Mouse (Mus musculus) intestine, postnatal 0 days (tissue): Measurements from ENCODE around the gene Adh6a. TPM values are rescaled to one million over a fixed set of nuclear protein-coding genes. Genes with fewer than 3 reads are reported as not detected.
"Not testable (repeated sequence)": the region's sequence is repeated elsewhere in the genome, so short reads cannot be mapped to it uniquely, and the experiment has no call there.

Experiments
- ATAC-seq: fragments of 200-750 bp; cut with Nextera tagmentation; 2 replicates; pipeline ENCODE4 v1.8.0; 2017; ENCODE audit warnings: mild to moderate bottlenecking, moderate TSS enrichment, moderate library complexity
- H3K27ac ChIP-seq: fragments of 300-500 bp; sonication (generic); 2 replicates; pipeline ENCODE4 v1.5.1; 2014; ENCODE audit warnings: mild to moderate bottlenecking, low read depth, low read length, moderate library complexity
- H3K27me3 ChIP-seq: fragments of 300-500 bp; sonication (generic); replicated peaks from 2 replicates; pipeline ENCODE4 v1.6.1; 2014; ENCODE audit warnings: low read length, mixed read lengths; ENCODE audit not compliant: control insufficient read depth, insufficient read depth
- H3K36me3 ChIP-seq: fragments of 300-500 bp; sonication (generic); 2 replicates; pipeline ENCODE4 v1.6.1; 2014; ENCODE audit warnings: mild to moderate bottlenecking, moderate library complexity; ENCODE audit not compliant: control insufficient read depth, insufficient read depth
- H3K4me1 ChIP-seq: fragments of 300-500 bp; sonication (generic); replicated peaks from 2 replicates; pipeline ENCODE4 v1.6.1; 2014; ENCODE audit warnings: antibody characterized with exemption, low read length, mixed read lengths; ENCODE audit not compliant: control insufficient read depth, insufficient read depth
- H3K4me2 ChIP-seq: fragments of 300-500 bp; sonication (generic); replicated peaks from 2 replicates; pipeline ENCODE4 v1.6.1; 2014; ENCODE audit warnings: low read depth, mild to moderate bottlenecking, moderate library complexity
- H3K4me3 ChIP-seq: fragments of 300-500 bp; sonication (generic); 2 replicates; pipeline ENCODE4 v1.5.1; 2014; ENCODE audit warnings: low read depth, low read length
- H3K9ac ChIP-seq: fragments of 300-500 bp; sonication (generic); 2 replicates; pipeline ENCODE4 v1.6.1; 2014; ENCODE audit warnings: mild to moderate bottlenecking, low read depth, low read length
- H3K9me3 ChIP-seq: fragments of 300-500 bp; sonication (generic); 2 replicates; pipeline ENCODE4 v1.6.1; 2016; ENCODE audit warnings: mixed run types; ENCODE audit not compliant: control insufficient read depth
- CTCF ChIP-seq: sonication (generic); IDR thresholded peaks from 2 replicates; pipeline ENCODE4 v1.5.1; 2016; ENCODE audit warnings: low read depth, mild to moderate bottlenecking, control low read depth, antibody characterized with exemption, moderate library complexity
- WGBS: fragments of 180-500 bp; shearing (Covaris S2); extraction: QIAGEN DNeasy Blood & Tissue Kit; methylation state at CpG from one replicate; pipeline ENCODE4 v1.1.7; 2014; 5-methylcytosine and 5-hydroxymethylcytosine counted together
- polyA plus RNA-seq: library from polyadenylated mRNA; unstranded; fragments of >200 nt; fragmentation: Nextera tagmentation; extraction: Ambion mirVana; gene quantifications from 2 replicates; pipeline ENCODE4 v1.2.1, GENCODE M21; 2015

Adh6a gene
- polyA plus RNA-seq, 1 experiment from 2014 or later, result 6.1 TPM

DNA sequence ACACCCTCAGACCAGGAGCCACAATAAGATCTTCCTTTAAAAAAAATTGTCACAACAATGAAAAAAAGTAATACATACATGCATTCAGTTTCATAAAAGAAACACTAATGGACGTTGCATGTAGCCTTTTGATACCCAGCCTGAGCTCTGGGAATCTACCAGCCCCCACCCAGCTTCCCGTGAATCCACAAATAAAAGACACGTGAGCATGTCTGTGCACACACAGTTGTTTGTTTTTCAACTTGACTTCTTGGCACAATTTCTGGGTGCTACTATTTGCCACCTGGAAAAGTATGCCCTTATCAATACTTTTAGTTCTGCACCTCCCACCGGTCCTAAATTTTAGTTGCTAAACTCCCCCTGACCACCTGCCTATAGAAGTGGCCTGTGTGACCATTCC is 47.6 kb downstream of the Adh6a start:
- no peak overlapping the region for H3K9ac ChIP-seq
- no peak overlapping the region for H3K4me2 ChIP-seq
- H3K27me3 ChIP-seq, result no peaks in the 10 kb centered on the region
- no peaks in the 10 kb centered on the region for H3K36me3 ChIP-seq
- 71% methylated on average over 4 of the region's 4 CpGs for WGBS
- H3K27ac ChIP-seq, result no peak overlapping the region
- H3K9me3 ChIP-seq, result no peaks in the 10 kb centered on the region
- no peaks in the 10 kb centered on the region for H3K4me1 ChIP-seq
- no peak overlapping the region for H3K4me3 ChIP-seq
- no peak for ATAC-seq
- no peak for TF ChIP-seq CTCF

DNA sequence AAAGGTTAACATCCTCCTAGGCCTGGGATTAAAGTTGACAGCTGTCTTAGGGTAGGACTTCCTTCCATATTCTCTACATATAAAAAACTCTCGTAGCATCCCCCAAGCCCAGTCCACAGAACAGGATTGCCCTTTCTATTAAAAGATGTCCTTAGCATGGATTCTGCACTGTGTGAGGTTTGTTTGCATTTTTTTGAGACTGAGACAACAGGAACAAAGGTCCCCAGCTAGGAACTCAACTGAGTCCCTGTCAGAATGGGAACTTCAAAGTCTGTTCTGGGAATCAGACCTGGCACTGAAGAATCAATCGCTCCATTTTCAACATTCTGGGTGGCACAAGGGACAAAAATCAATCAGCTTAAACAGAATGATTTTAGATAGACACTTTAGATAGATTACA is 49.8 kb downstream of the Adh6a start:
- no peak overlapping the region for H3K4me3 ChIP-seq
- H3K9me3 ChIP-seq, result no peaks in the 10 kb centered on the region
- TF ChIP-seq CTCF, result no peak
- no peaks in the 10 kb centered on the region for H3K36me3 ChIP-seq
- H3K4me1 ChIP-seq, result no peaks in the 10 kb centered on the region
- no peaks in the 10 kb centered on the region for H3K27me3 ChIP-seq
- ATAC-seq, result no peak
- H3K9ac ChIP-seq, result no peak overlapping the region
- no peak overlapping the region for H3K4me2 ChIP-seq
- H3K27ac ChIP-seq, result no peak overlapping the region
- WGBS, result 89% methylated on average over 2 of the region's 2 CpGs

DNA sequence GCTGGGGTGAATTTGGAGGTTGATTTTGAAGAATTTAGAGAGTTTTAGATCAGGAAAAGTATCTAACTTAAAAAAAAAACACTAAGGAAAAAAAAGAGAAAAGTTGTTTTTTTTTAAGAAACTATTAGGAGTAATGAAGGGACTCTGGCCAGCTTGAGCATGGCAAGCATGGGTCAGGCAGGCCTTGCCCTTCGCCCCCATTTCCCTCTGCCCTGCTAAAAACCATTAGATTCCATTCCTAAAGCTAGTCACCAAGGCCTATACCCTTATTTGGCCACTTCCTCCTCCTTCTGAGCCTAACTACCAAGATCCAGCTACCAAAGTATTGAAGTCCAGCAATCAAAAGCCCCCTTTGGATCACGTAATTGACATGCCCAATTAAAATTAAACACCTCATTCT is 53.1 kb downstream of the Adh6a start:
- no peak for ATAC-seq
- no peak for TF ChIP-seq CTCF
- Histone ChIP-seq H3K27me3 (no peaks in the 10 kb centered on the region), H3K36me3 (no peaks in the 10 kb centered on the region), H3K4me3 (no peak overlapping the region), H3K9ac (no peak overlapping the region), H3K4me2 (no peak overlapping the region), H3K4me1 (no peaks in the 10 kb centered on the region), H3K27ac (no peak overlapping the region), H3K9me3 (no peaks in the 10 kb centered on the region)
- WGBS, result 91% methylated on average over 2 of the region's 2 CpGs

DNA sequence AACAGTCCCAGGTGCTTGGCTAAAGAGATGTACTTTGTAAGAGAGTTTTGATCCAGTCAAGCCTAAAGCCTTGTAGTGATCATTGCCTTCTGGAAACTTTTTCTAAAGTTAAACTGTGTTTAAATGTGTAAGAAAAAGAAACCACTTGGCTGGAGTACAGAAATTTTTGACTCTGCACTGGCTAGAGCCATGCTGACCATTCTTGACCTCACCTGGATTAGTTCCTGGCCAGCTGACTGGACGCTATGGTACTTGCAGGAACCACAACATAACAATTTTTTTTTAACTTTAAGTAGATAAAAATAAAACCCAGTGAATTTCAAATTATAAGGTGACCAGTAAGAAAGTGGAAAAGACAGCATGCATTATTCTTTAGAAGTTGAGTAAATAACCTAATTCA is 56.5 kb downstream of the Adh6a start:
- ATAC-seq, result no peak
- Histone ChIP-seq H3K4me3 (no peak overlapping the region), H3K4me1 (no peaks in the 10 kb centered on the region), H3K4me2 (no peak overlapping the region), H3K9me3 (no peaks in the 10 kb centered on the region), H3K9ac (no peak overlapping the region), H3K36me3 (no peaks in the 10 kb centered on the region), H3K27ac (no peak overlapping the region), H3K27me3 (no peaks in the 10 kb centered on the region)
- WGBS, result 81% methylated on average over 1 of the region's 1 CpGs
- TF ChIP-seq CTCF, result no peak

DNA sequence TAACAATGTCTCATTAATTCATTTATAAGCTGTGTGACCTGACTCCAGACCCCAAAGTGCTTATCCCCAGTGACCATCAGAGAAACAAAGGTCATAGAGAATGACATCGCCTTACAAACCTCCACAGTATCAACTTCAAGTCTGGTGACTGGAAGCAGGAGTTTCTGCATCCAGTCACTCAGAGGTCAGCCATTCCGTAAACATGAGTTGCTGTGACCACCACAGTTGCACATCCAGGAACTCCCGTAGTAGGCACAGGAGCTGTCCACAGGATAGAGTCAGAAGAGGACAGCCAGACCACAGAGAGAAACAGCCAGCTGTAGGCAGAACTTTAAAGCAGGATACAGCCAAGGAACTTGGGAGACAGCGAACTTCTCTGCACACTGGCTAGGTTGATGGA is 57.2 kb downstream of the Adh6a start:
- not testable (repeated sequence) for ATAC-seq, H3K4me1 ChIP-seq, H3K9me3 ChIP-seq, H3K36me3 ChIP-seq, H3K4me3 ChIP-seq, H3K27ac ChIP-seq, H3K9ac ChIP-seq, H3K4me2 ChIP-seq, H3K27me3 ChIP-seq
- WGBS, result 61% methylated on average over 4 of the region's 4 CpGs

DNA sequence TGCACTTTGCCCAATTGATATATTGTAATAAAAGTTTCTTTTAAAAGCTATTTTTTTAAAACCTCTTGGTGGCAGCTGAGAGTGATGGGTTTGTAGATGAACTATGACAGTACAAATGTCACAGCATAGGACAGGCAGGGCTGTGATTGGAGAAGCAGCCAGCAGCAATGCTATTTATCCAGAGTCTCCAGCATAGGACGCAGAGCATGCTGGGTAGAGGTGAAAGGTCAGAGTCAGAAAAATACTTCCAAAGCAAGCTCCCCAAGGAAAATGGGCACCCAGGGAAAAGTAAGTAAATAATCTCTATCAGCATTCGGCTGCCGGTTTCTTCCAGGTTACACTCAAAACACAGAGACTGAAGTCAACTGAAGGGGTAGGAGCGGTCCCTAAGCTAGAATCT is 60.8 kb downstream of the Adh6a start:
- no peak for TF ChIP-seq CTCF
- Histone ChIP-seq H3K9me3 (no peaks in the 10 kb centered on the region), H3K4me1 (no peaks in the 10 kb centered on the region), H3K4me2 (no peak overlapping the region), H3K27me3 (no peaks in the 10 kb centered on the region), H3K4me3 (no peak overlapping the region), H3K9ac (no peak overlapping the region), H3K27ac (no peak overlapping the region), H3K36me3 (no peaks in the 10 kb centered on the region)
- peak; percentile 33; the same call in 1 of the 2 replicates for ATAC-seq
- 72% methylated on average over 4 of the region's 4 CpGs for WGBS

DNA sequence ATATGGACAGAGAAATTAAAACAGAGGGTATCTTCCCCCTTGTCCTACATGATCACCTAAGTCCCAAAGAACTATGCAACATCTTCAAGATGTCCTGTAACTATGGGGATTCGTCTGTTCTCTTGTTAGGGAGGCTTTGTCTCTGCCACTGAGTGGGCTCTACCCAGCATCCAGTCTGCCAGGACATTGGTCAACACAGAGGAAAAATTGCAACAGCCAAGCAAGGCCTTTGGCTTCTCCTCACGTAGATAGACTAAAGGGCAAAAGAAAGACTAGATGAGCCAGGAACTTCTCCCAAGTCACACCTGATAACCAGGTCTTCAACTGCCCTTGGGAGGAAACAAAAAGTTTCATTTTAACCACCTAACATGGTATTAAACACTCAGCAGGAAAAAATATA is 62.1 kb downstream of the Adh6a start:
- 68% methylated on average over 2 of the region's 2 CpGs for WGBS
- no peak for ATAC-seq

More for the DNA sequence above, 62.1 kb downstream of the Adh6a start:
- no peak for TF ChIP-seq CTCF
- Histone ChIP-seq H3K4me3 (no peak overlapping the region), H3K9ac (no peak overlapping the region), H3K36me3 (no peaks in the 10 kb centered on the region), H3K4me2 (no peak overlapping the region), H3K27ac (no peak overlapping the region), H3K27me3 (no peaks in the 10 kb centered on the region), H3K9me3 (no peaks in the 10 kb centered on the region), H3K4me1 (no peaks in the 10 kb centered on the region)

Other genes with a start within 250 kb of the Adh6a start
- 0.07 and 0.08 TPM in 2 replicates for gene 1110002E22Rik, start 248.2 kb upstream of the Adh6a start, polyA plus RNA-seq
- gene Gm5105, start 245.9 kb upstream of the Adh6a start, polyA plus RNA-seq, result not detected in 2 replicates
- 4.3 and 4.7 TPM in 2 replicates for gene Trmt10a, start 169.8 kb upstream of the Adh6a start, polyA plus RNA-seq
- gene Mttp, start 168.3 kb upstream of the Adh6a start, polyA plus RNA-seq, result 930 and 998 TPM in 2 replicates
- 0.09 and 0.10 TPM in 2 replicates for gene 4930579F01Rik, start 119.5 kb upstream of the Adh6a start, polyA plus RNA-seq
- 0.31 and 0.64 TPM in 2 replicates for gene Adh7, start 95.5 kb upstream of the Adh6a start, polyA plus RNA-seq
- 101 and 113 TPM in 2 replicates for gene Adh1, start 52.3 kb upstream of the Adh6a start, polyA plus RNA-seq
- not detected in 2 replicates for gene Adh6b, start 28.5 kb downstream of the Adh6a start, polyA plus RNA-seq
- gene Adh4, start 102.2 kb downstream of the Adh6a start, polyA plus RNA-seq, result 0.51 TPM in 1 of 2 replicates, not detected in the other
- gene Adh5, start 129.8 kb downstream of the Adh6a start, polyA plus RNA-seq, result 105 and 111 TPM in 2 replicates
- 29.0 and 29.6 TPM in 2 replicates for gene Metap1, start 176.2 kb downstream of the Adh6a start, polyA plus RNA-seq
- 126 and 134 TPM in 2 replicates for gene Eif4e, start 212.9 kb downstream of the Adh6a start, polyA plus RNA-seq